Mouse (Mus musculus) liver, embryonic 13.5 days (tissue): ENCODE measurements around the gene 1600014C23Rik. TPM values are rescaled to one million over a fixed set of nuclear protein-coding genes. Genes with fewer than 3 reads are reported as not detected.

Experiments used
- ATAC-seq: fragments of 200-750 bp; cut with Nextera tagmentation; 2 replicates; pipeline ENCODE4 v1.8.0; 2017; ENCODE audit warnings: low read depth, mild to moderate bottlenecking, moderate number of reproducible peaks, moderate library complexity
- DNase-seq: peaks from one replicate; pipeline ENCODE4 v3.0.0; 2022
- H3K27ac ChIP-seq: fragments of 300-500 bp; sonication (generic); 2 replicates; pipeline ENCODE4 v1.5.1; 2015; ENCODE audit warnings: moderate library complexity, mild to moderate bottlenecking, inconsistent platforms
- H3K27me3 ChIP-seq: fragments of 300-500 bp; sonication (generic); 2 replicates; pipeline ENCODE4 v1.6.1; 2015; ENCODE audit warnings: mild to moderate bottlenecking, inconsistent platforms
- H3K36me3 ChIP-seq: fragments of 300-500 bp; sonication (generic); 2 replicates; pipeline ENCODE4 v1.6.1; 2015; ENCODE audit warnings: mild to moderate bottlenecking, inconsistent platforms
- H3K4me1 ChIP-seq: fragments of 300-500 bp; sonication (generic); replicated peaks from 2 replicates; pipeline ENCODE4 v1.6.1; 2015; ENCODE audit warnings: inconsistent platforms
- H3K4me2 ChIP-seq: fragments of 300-500 bp; sonication (generic); 2 replicates; pipeline ENCODE4 v1.6.1; 2015; ENCODE audit warnings: inconsistent platforms, mild to moderate bottlenecking, moderate library complexity
- H3K4me3 ChIP-seq: fragments of 300-500 bp; sonication (generic); replicated peaks from 2 replicates; pipeline ENCODE4 v1.5.1; 2015; ENCODE audit warnings: mild to moderate bottlenecking, inconsistent platforms
- H3K9ac ChIP-seq: fragments of 300-500 bp; sonication (generic); 2 replicates; pipeline ENCODE4 v1.6.1; 2015; ENCODE audit warnings: mild to moderate bottlenecking, inconsistent platforms
- H3K9me3 ChIP-seq: fragments of 300-500 bp; sonication (generic); replicated peaks from 2 replicates; pipeline ENCODE4 v1.6.1; 2016; ENCODE audit warnings: inconsistent platforms
- WGBS: fragments of 180-500 bp; shearing (Covaris S2); methylation state at CpG from one replicate; pipeline ENCODE4 v1.1.7; 2015; ENCODE audit not compliant: insufficient replicate concordance; 5-methylcytosine and 5-hydroxymethylcytosine counted together
- polyA plus RNA-seq: library from polyadenylated mRNA; unstranded; fragments of >200 nt; fragmentation: Nextera tagmentation; extraction: Ambion mirVana; gene quantifications from 2 replicates; pipeline ENCODE4 v1.2.1, GENCODE M21; 2015

Gene 1600014C23Rik
- polyA plus RNA-seq, 1 experiment from 2014 or later, result not detected

- H3K9me3 ChIP-seq, result no peaks in the 10 kb centered on the region
- DNase-seq (no peak), ATAC-seq (no peak)
- 61% methylated on average over 10 of the region's 16 CpGs for WGBS
- H3K27ac ChIP-seq, result no peak overlapping the region
- H3K9ac ChIP-seq, result no peak overlapping the region
- no peak overlapping the region for H3K4me2 ChIP-seq
- H3K27me3 ChIP-seq, result no peaks in the 10 kb centered on the region
- H3K4me3 ChIP-seq, result no peak overlapping the region
- H3K36me3 ChIP-seq, result peaks cover 28% of the 10 kb centered on the region
- peaks cover 40% of the 10 kb centered on the region for H3K4me1 ChIP-seq
Measured at GRCm38 (mm10) chr17:45700496-45701235, 33.0 kb downstream of the 1600014C23Rik start.

- DNase-seq (no peak), ATAC-seq (no peak)
- Histone ChIP-seq H3K9ac (no peak overlapping the region), H3K27ac (no peak overlapping the region), H3K9me3 (no peaks in the 10 kb centered on the region), H3K36me3 (peaks cover 28% of the 10 kb centered on the region), H3K4me3 (no peak overlapping the region), H3K27me3 (no peaks in the 10 kb centered on the region), H3K4me2 (no peak overlapping the region), H3K4me1 (peaks cover 51% of the 10 kb centered on the region)
- 70% methylated on average over 3 of the region's 3 CpGs for WGBS
Measured at GRCm38 (mm10) chr17:45699039-45699740, 34.5 kb downstream of the 1600014C23Rik start.

- H3K4me3 ChIP-seq, result no peak overlapping the region
- 86% methylated on average over 6 of the region's 6 CpGs for WGBS
- no peak overlapping the region for H3K9ac ChIP-seq
- H3K36me3 ChIP-seq, result peaks cover 28% of the 10 kb centered on the region
- ATAC-seq (no peak), DNase-seq (no peak)
- H3K27me3 ChIP-seq, result no peaks in the 10 kb centered on the region
- no peak overlapping the region for H3K4me2 ChIP-seq
- no peaks in the 10 kb centered on the region for H3K9me3 ChIP-seq
- no peak overlapping the region for H3K27ac ChIP-seq
- peaks cover 57% of the 10 kb centered on the region for H3K4me1 ChIP-seq
Measured at GRCm38 (mm10) chr17:45698368-45698767, 35.3 kb downstream of the 1600014C23Rik start.

DNA sequence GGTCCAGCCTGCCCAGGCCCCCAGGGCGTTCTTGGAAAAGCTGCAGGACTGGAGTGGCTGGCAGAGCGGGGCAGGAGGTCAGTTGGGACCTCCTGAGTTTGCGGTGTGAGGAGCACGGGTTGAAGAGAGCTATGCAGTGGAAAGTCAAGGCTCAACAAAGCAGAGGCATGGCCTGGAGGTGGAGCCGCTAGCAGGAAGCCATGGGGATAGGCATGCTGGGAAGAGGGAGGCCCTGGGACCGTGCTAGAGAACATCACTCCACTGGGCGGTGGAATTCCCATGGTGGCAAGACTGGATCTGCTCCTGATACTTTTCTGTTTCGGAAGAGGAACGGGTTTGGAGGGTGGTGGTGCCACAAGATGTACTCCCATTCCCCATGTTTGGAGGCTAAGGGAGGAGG is 36.7 kb downstream of the 1600014C23Rik start:
- Histone ChIP-seq H3K4me1 (peaks cover 58% of the 10 kb centered on the region), H3K4me3 (no peak overlapping the region), H3K9me3 (no peaks in the 10 kb centered on the region), H3K36me3 (peaks cover 28% of the 10 kb centered on the region), H3K27me3 (no peaks in the 10 kb centered on the region), H3K9ac (no peak overlapping the region), H3K27ac (no peak overlapping the region), H3K4me2 (no peak overlapping the region)
- WGBS, result 89% methylated on average over 9 of the region's 9 CpGs
- DNase-seq (no peak), ATAC-seq (no peak)

DNA sequence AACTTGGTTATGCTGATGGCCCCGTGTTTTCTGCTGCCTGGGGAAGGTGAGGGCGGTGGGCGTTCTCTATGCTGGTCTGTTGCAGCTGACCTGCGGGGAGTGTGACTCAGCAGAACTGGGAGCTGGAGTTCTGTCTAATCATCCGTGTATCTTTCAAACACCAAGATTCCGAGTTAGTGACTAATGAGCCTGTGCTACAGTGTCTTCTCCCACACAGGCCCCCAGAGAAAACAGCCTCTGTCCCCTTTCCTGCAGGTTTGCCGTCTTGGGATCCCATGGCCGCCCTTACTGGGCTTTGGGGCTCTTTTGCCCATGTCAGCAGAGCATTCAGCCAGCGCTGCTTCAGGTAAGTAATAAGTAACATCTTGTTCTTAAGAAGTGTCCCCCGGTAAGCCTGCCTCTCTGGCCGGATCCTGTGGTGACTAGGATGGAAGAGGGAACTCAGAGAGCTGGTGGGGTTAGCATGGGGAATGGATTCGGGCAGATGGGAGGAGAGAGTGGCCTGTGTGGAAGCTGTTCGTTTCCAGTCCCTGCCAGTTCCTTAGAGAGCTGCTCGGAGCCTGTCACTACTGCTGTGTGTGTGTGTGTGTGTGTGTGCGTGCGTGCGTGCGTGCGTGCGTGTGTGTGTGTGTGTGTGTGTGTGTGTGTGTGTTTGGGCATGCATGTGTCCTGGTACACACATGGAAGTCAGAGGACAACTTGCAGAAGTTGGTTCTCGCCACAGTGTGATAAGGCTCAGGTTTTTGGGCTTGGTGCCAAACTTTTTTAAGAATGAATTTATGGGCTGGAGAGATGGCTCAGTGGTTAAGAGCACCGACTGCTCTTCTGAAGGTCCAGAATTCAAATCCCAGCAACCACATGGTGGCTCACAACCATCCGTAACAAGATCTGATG is 38.2 kb downstream of the 1600014C23Rik start:
- Histone ChIP-seq H3K4me2 (peak overlapping the region; percentile 43), H3K9ac (peak overlapping the region; percentile 57), H3K9me3 (no peaks in the 10 kb centered on the region), H3K27me3 (no peaks in the 10 kb centered on the region), H3K36me3 (peaks cover 28% of the 10 kb centered on the region), H3K4me1 (peaks cover 55% of the 10 kb centered on the region), H3K4me3 (no peak overlapping the region), H3K27ac (peak overlapping the region; percentile 67)
- WGBS, result 45% methylated on average over 23 of the region's 23 CpGs
- ATAC-seq (peak; percentile 72), DNase-seq (peak; percentile 59)

DNA sequence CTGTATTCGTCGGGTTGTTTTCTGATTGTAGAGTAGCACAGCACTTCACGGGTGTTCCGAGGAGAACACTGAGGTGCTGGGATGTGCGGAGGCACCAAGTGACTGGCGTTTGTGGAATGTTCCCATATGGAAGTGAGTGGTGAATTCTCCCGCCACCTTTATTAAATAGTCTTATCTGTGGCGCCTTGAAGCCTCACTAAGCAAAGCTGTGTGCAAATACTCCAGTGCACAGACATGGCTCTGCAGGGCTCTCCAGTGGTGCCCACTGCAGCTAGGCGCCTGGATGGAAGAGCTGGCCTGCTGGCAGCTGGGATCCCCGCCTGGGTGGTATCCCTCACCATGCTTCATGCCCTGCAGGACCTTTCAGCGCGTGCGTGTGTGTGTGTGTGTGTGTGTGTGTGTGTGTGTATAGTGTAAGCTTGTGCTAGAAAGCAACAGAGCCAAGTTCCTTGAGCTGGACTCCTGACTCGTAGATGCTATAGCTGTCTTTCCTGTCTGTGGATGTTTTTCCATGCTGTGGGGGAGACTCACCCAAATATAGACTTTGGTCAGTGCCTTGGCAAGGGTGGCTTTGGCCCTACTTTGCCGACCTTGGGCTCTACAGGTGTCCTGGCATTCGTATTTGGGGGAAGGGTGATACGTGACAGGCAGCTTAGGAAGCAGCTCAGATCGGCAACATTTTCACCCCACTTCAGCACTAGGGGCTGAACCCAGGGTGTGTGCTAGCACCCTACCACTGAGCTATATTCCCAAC is 39.7 kb downstream of the 1600014C23Rik start:
- no peak overlapping the region for H3K4me2 ChIP-seq
- 73% methylated on average over 18 of the region's 18 CpGs for WGBS
- ATAC-seq, result 0 out of 2 replicates have a peak, but pooled peaks have one; percentile 19
- peaks cover 24% of the 10 kb centered on the region for H3K36me3 ChIP-seq
- H3K4me3 ChIP-seq, result no peak overlapping the region
- no peaks in the 10 kb centered on the region for H3K27me3 ChIP-seq
- peaks cover 54% of the 10 kb centered on the region for H3K4me1 ChIP-seq
- H3K9ac ChIP-seq, result no peak overlapping the region
- no peak for DNase-seq
- peak overlapping the region; percentile 36; the same call in 1 of the 2 replicates for H3K27ac ChIP-seq
- H3K9me3 ChIP-seq, result no peaks in the 10 kb centered on the region

DNA sequence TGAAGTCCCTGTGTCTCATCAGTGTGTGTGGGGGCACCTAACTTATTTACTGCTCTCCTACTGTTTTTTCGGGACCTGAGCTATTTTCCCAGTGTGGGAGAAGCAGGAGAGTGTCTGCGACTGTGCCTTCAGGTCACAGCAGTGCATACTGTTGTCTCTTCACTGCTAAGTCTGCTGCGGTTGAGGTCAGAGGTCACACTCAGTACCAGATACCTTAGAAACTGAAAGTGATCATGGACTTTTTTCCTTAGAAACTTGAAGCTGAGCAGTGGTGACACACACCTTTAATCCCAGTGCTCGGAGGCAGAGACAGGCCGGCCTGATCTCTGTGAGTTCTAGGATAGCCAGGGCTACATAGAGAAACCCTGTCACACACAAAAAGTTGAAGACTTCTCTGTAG is 41.5 kb downstream of the 1600014C23Rik start:
- no peak for DNase-seq
- no peak for ATAC-seq
- Histone ChIP-seq H3K36me3 (peaks cover 10% of the 10 kb centered on the region), H3K4me3 (no peak overlapping the region), H3K9me3 (no peaks in the 10 kb centered on the region), H3K27ac (0 out of 2 replicates have a peak overlapping the region, but pooled peaks have one; percentile 21), H3K9ac (no peak overlapping the region), H3K4me2 (no peak overlapping the region), H3K27me3 (no peaks in the 10 kb centered on the region), H3K4me1 (peaks cover 67% of the 10 kb centered on the region)
- WGBS, result 74% methylated on average over 5 of the region's 5 CpGs

GRCm38 (mm10) chr17:45690044-45690443 is 43.6 kb downstream of the 1600014C23Rik start:
- H3K36me3 ChIP-seq, result no peaks in the 10 kb centered on the region
- ATAC-seq (no peak), DNase-seq (no peak)
- H3K9me3 ChIP-seq, result no peaks in the 10 kb centered on the region
- H3K27ac ChIP-seq, result no peak overlapping the region
- WGBS, result 80% methylated on average over 4 of the region's 4 CpGs
- no peak overlapping the region for H3K4me3 ChIP-seq
- H3K4me2 ChIP-seq, result no peak overlapping the region
- H3K27me3 ChIP-seq, result peaks cover 3% of the 10 kb centered on the region; the same call in 1 of the 2 replicates
- peaks cover 66% of the 10 kb centered on the region for H3K4me1 ChIP-seq
- no peak overlapping the region for H3K9ac ChIP-seq

DNA sequence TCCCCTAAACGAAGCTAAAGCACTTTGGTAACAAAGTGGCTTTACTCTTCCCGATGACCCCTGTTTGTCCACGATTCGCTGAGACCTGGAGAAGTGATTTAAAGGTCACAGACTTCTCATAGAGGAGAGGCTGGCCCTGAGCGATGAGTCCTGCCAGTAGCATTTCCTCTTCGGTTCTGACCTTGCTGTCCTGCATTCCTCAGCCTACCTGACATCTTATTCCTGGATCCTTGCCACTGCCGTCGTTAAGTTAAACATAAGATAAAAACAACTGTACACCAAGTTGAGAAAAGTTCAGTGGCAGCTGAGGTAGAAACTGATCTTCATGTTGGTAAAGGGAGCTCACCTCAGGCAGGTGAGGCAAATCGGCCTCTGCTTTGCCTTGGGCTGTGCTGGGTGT is 44.5 kb downstream of the 1600014C23Rik start:
- Histone ChIP-seq H3K4me3 (no peak overlapping the region), H3K36me3 (no peaks in the 10 kb centered on the region), H3K4me2 (no peak overlapping the region), H3K27ac (no peak overlapping the region), H3K9me3 (no peaks in the 10 kb centered on the region), H3K4me1 (peaks cover 66% of the 10 kb centered on the region), H3K9ac (no peak overlapping the region), H3K27me3 (peaks cover 6% of the 10 kb centered on the region; the same call in 1 of the 2 replicates)
- 80% methylated on average over 9 of the region's 9 CpGs for WGBS
- ATAC-seq (no peak), DNase-seq (no peak)

GRCm38 (mm10) chr17:45686716-45687115 is 46.9 kb downstream of the 1600014C23Rik start, which contains the start of gene Tmem63b:
Tmem63b (minus strand) TSS chr17:45686905.
- peak within 1 kb of the TSS; percentile 84 for H3K27ac ChIP-seq
- DNase-seq (no peak), ATAC-seq (peak; percentile 14; the same call in 1 of the 2 replicates)
- peak within 1 kb of the TSS; percentile 93 for H3K9ac ChIP-seq
- peaks cover 46% of the 10 kb centered on the region for H3K4me1 ChIP-seq
- peak within 1 kb of the TSS; percentile 100 for H3K4me2 ChIP-seq
- WGBS, result 5% methylated on average over 12 of the region's 12 CpGs
- no peaks in the 10 kb centered on the region for H3K36me3 ChIP-seq
- H3K27me3 ChIP-seq, result peaks cover 6% of the 10 kb centered on the region; the same call in 1 of the 2 replicates
- no peaks in the 10 kb centered on the region for H3K9me3 ChIP-seq
- H3K4me3 ChIP-seq, result peak within 1 kb of the TSS; percentile 87
